Mouse (Mus musculus): Measurements from ENCODE around the gene Nrg3.

Nrg3 gene

DNA sequence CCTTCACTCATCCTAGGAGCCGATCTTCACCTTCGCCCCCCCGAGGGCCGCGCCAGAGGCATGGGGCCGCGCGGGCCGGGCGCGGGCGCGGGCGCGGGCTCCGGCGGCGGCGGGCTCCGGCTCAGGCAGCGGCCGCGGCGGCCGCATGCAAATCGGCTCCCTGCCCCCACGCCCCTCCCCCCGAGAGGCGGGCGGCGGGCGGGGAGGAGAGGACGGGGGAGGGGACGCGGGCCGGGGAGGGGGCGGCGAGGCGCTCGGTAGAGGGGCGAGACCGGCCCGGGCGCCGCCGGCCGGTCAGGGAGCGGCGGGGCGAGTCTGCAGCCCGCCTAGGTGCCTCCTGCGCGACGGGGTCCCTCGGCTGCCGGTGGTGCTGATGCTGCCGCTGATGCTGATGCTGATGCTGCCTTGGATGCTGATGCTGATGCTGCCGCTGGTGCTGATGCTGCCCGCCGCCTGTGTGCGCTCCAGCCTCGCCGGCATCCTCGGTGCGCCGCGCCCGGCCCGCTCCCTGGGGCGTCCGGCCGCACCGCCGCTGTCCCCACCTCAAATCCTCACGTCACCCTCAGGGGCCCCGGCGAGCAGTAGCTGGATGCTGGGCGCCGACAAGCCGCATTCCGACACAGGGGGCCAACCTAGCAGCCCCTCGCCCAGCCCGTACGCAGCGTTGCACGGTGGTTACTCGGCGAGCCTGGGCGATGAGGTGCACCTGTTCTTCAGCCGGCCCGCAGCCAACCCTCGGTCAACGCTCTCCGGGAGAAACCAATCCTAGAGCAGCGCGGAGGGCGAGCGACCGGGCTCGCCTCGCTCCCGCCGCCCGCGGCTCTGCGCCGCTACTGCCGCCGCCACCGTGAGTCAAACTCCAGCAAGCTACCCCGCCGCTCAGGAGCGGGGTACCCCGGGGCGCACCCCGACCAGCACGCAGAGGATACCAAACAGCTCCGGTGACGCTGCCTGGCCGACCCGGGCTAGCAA lies at the start of gene Nrg3:
Gene Nrg3, minus strand, starts transcription at position 299 of the 972 bp plus-strand sequence.
- DNase-seq, result peak; percentile 87 to 89

DNA sequence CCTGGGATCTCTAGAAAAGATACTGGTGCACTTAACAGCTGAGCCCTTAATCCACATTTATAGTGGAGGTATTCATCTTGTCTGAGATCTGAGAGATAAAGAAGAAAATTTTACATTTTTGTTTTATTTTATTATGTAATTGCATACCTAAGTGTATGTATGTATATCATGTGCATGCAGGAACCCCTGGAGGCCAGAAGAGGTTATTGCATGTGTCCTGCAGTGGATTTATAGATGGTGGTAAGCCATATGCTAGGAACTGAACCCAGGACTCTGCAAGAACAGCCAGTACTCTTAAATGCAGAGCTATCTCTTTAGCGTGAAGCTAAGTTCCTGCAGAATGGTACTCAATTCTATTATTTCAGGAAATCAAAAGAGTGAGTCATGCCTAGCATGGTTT lies 36.1 kb upstream of the Nrg3 start:
- peak in 1 of 2 experiments; percentile 37 for DNase-seq

DNA sequence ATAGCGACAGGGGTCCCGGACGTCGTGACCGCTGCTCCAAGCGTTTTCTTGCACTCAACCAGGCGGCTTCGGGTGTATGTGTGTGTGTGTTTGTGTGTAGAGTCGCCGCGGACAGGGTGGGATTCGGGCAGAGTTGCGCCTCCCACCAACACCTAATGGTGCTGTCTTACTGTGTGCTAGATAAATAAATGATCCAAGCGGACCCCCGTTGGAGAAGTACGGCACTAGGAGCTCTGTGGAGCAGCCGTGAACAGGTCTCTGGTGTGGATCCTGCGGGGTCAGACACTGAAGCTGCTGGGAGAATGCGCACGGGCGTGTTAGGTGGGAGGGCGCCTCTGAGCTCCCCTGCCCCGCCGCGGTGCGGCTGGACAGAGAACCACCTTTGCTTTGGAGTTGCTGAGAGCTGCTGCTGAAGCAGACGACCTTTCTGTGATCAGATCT lies 903 bp upstream of the Nrg3 start:
- peak; percentile 72 to 77 for DNase-seq

DNA sequence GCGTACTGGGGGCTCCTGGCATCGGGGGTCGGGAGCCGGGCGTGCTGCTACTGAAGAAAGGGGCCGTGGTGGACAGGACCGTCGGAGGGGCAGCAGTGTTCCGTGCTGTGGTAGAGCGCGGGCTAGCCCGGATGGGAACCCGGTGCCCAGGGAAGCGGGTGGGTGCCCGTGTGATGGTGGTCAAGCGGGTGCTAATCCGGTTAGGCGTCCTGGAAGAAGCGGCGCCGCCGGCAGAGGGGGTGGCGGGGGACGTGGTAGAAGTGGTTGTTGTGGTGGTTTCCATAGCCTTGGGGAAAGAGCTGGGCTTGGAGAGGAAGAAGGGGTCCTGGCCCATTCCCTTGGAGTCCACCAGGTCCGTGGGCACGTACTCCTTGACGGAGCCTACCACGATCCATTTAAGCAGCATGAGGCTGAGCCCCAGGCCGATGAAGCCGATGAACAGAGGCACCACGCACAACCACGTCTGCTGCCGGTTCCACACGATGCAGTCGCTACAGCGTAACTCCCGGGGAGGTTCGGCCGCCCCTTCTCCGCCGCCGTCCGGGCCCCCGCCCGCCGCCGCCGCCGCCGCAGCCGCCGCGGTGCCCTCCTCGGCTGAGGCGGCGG lies 639 bp downstream of the Nrg3 start:
- DNase-seq, result peak in 1 of 2 experiments; percentile 53

DNA sequence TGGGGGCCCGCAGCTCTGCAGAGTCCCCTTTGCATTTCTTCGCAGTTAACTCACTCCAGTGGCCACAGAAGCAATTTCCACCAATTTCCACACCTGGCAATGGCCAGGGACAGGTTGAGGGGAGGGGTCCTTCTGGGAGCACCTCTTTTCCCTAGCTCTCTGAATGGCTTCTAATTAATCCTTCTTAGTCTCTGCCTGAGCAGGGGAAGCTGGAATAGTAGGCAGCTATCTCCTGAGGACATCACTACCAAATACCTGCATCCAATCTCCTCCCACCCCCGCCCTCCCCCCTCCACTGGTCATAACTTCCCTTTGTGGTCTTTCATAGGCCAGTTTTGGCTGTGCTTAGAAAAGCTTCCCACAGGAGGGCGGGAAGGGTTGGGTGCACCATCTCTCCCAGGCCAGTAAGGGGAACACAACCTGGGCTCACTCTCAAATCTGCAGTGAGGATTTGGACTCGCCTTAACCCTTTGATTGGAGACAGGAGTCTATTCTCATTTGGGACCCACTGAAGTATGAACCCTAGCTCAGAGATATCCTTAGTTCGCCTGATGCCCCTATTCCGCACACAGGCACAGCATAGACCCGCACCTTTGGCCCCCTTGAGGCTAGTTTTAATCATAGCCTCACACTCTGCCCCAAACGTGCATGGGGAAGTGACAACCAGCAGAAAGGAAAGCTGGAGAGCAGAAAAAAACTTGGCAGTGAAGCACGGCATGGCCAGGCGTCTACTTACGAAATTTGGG lies 1.5 kb downstream of the Nrg3 start:
- DNase-seq, result peak; percentile 34 to 42

DNA sequence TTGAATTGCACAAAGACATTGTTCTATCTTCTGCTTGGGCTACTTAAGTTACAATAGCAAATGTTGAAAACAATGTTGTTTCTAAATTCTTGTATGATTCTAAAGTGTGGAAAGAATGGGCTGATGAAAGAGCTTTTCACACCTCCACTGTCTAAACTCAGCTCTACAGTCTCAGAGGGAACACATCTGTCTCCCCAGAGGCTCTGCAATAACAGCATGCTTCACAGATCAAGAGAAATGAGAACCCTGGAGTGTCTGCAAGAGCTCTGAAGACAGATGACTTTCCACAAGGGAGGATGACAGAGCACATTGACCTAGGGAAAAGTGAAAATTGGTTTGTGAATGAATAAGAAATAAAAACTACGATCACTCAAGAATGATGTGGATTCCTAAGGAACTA lies 27.4 kb downstream of the Nrg3 start:
- no peak for DNase-seq

DNA sequence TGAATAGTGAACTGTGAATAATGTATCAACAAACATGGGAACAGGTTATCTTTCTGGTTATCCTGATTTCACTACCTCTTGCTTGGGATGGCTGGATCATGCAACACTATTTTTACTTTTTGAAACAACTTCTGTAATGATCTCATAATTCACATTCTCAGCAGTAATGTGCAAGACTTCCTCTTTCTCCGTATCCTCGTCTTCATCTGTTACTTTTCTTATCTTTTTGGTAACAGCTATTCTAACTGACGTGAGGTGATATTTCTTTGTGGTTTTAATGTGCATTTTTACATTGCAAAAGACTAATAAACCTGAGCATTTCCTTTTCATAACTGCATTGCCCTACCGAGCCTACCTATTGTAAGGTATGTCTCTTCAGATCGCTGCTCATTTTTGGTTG lies 44.4 kb downstream of the Nrg3 start:
- DNase-seq, result no peak

DNA sequence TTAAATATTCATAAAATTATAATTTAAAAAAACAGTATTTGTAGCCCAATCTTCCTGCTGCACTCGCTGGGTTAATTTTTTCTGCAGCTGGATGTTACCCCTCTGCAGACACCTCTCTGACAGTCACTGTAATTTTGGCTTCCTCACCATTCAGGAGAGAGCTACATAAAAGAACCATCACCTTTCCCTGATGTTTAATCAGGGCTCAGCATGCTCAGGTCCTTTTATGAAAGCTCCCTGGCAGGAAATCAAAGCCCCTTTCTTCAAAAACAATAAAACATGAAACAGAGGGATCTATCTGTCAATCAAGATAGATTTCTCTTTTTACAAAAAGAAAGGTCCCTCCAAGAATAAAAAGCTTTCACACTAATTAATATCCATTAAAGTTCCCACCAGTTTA lies 51.0 kb downstream of the Nrg3 start:
- no peak for DNase-seq

DNA sequence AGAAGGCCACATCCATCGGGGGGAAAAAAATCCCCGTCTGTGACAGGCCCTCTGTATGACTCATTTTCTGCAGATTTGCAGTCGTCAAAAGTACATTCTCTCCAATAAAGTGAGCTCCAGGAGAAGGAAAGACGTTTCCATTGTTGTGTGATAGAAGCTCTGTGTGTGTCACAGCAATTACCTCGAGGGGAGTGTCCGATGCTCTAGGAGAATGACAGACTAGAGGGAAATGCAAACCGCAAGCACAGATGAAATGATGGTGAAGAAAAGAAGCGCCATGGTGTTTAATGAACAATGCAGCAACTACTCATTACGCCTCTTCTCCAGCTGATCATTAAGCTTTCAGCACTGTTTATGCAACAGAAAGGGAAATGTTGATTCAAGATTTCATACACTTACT lies 59.6 kb downstream of the Nrg3 start:
- no peak for DNase-seq

DNA sequence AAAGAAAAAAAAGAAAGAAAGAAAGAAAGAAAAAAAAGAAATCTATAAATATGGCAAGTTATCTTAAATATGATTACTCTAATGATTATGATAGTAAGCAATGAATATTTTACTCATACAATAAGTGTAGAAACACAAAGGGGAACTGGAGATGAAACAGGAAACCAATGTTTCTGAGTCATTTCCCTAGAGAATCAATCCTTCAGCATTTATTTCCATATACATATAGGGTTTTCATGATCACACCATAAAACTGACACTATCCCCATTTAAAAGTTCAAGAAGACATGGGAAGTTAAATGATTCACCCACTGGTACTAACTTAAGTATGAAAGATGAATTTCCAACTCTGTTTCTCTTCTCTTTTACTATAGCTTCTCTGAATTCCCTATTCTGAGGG lies 86.0 kb downstream of the Nrg3 start:
- DNase-seq, result no peak

DNA sequence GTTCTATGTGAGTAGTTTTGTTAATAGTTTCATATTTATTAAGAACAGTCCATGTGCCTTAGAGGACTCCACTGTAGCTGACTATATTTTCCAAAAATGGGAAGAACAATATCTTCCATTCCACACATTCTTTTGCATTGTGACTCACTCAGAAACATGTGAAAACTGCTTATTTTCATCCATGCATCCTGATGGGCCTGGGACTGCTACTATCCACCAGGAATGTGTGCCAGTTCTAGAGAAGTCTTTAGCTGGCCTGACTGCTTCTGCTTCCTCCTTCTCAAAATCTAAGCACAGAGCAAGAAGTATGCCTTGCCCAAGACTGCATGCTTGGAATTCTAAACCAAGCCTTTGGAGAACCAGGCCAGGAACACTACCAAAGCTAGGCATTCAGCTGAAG lies 91.6 kb downstream of the Nrg3 start:
- DNase-seq, result no peak

DNA sequence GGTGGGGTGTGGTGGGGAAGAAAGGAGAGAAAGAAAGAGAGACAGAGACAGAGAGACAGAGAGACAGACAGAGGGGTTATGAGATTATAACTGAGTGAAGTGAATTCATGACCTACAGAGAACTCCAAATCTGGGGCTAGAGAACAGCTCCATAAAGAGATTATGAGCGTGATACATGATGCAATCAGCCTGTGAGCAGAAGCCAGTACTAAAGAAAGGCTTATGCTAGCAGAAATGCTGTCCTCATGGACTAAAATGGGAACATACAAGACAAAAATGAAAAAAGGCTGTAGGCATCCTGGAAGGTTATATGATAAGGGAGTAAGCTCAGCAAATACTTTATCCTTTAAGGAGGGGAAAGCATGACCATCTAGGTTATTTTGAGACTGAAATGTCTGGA lies 99.7 kb downstream of the Nrg3 start:
- no peak for DNase-seq

DNA sequence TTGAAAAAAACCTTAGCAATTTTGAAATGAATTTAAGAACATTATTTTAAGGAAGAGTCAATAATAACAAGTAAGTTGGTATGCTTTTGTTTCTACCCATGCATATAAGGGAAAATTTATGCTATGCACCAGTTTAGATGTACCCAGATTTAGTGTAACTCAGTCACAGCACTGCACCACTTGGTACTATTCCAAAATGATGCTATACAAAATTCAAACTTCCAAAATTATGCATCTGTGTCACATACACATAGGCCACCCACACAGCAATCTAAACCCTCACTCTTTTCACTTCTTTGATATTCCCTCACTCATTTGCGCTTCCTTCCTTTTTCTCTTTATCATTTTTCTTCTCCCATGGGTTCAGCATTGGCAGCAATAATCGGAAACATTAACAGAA lies 116.6 kb downstream of the Nrg3 start:
- DNase-seq, result no peak

DNA sequence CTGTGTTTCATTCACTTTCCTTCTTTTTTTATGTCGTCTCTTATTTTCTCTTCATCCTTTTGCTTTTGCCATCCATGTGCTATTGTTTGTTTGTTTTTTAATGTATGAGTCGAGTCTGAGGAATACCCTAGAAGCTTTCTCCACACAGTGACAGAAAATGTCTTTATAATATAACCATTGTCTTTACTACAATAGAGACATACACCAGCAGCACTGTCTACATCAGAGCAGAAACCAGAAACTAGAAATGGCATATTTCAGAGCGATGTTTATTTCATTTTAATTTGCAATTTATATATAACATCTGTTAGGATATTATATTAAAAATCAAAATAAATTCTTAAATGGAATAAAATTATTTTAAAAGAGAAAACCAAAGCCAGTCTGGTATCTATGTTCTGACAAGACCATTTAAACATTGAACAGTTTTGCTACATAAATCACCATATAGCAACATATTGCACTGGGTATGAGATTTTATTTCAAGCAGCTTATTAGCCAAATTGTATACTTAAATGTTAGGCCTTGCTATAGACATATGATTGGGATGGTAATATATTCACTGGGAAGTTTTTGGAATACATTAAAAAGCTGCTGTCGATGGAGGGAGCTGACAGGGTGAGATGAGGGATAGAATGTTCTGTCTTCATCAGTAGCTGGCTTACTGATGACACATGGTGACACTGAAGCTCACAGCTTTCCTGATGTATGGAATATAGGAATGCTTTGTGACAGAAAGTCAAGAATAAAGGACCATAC lies 120.7 kb downstream of the Nrg3 start:
- no peak for DNase-seq

DNA sequence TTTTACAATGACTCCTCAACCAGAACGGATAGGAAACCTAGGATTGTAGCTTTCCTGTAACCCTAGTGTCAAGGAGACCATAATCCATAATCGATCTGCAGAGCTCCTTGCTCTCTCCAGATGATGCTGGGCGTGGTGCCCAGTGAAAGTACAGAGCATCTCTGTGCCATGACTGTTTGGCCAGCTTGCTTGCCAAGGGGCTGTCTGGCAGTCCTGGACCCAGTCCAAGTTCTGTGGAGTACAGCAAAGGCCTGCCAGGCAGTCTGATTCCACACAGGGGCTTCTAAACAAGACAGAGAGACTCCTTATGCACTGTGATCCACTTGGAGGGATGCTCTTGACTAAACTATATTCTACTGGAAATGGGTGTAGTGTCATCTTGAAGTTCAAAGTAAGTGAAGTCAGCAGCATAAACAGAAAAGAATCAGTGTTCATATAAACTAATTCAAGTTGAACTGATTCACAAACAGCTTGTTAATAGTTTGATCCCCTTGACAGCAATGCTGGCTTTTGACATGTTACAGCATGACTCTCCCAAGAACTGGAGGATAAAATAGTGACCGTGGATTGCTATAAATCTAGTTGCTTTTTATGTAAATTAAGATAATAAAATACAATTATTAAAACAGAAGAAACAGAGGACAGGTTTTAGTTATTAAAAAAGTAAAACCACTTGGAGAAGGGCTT lies 155.3 kb downstream of the Nrg3 start:
- peak; percentile 72 to 87 for DNase-seq

DNA sequence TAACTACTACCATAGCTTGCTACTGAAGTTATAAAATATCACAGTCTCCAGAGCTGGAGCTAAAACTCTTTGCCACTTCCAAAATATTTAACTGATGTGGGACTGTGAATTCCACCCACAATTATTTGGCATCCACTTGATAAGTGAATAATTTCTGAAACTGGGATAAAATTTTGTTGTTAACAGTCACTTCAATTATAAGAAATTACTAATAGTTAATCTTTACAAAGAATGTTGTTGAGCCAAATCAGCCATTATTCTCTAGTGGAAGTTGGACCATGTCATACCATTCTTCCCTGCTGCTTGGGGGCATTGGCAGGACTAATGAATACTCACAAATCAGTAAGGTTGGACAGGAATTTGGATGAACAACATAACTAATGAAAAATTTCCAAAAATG lies 158.8 kb downstream of the Nrg3 start:
- no peak for DNase-seq

DNA sequence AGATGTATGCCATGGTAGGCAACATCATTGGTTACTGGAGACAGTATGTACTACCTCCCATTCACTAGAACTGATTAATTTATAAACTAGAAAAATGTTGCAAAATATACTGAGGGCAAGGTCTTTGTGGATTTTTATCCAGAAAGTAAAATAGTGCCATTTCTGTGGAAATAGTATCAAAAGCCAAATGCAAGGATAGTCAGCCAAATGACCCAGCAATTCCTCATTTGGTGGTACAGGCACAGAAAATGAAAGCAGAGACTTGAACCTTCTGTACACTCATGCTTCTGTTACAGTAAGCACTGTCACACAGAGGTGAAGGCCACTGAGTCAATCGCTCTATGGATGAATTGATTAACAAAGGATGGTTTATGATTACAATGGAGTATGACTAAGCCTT lies 207.8 kb downstream of the Nrg3 start:
- no peak for DNase-seq

DNA sequence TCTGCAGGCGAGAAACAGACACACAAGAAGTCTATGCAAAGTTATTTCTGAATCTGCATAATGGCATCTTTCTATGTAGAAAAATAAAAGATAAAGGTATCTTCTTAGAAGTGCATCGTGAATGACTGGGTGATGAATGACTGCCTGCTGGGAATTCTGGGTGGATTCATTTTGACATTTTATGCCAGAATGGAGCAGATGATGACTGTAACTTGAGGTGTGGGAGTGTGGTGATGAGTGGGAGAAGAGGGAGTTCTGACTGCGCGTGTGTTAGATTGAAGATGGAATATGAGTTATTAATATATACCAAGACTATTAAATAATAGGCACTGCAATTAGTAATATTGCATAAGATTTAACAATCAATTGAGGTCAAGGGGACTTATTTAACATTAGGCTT lies 208.5 kb downstream of the Nrg3 start:
- no peak for DNase-seq

DNA sequence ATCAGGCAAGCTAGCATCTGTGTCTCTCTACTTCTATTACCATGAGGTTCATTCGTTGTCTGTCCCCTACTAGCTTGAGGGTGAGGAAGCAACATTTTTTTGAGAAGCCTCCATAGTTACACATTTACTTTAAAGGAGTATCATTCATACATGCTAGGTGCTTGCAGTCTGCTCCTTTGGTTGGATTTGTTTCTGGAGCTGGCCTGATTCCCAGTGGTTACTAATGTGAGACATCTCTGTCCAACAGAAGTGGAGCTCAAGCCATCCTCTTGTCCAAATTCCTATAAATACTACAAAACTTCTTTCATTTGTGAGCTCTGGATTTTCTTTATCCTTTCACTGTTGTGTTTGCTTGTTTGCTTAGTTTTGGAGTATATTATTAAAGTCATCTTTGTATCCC lies 211.9 kb downstream of the Nrg3 start:
- peak; percentile 15 to 63 for DNase-seq

DNA sequence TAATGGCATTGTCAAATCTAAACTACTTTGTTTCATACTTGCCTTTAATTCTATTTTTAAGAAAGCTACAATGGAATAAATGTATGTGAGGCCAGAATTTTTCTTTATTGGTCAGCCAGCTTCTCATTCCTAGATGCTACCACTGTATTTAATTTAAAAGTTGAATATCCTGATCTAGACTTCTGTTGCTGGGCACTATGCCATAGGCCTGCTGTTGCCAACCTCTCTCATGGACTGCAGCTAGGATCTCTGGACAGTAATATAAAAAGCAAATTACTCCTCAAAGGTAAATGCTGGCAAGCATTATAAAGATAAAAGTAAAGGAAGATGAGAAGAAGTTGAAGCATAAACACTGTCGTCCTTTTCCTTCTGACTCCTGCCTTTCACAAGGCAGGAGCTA lies 217.5 kb downstream of the Nrg3 start:
- DNase-seq, result peak; percentile 21 to 55

DNA sequence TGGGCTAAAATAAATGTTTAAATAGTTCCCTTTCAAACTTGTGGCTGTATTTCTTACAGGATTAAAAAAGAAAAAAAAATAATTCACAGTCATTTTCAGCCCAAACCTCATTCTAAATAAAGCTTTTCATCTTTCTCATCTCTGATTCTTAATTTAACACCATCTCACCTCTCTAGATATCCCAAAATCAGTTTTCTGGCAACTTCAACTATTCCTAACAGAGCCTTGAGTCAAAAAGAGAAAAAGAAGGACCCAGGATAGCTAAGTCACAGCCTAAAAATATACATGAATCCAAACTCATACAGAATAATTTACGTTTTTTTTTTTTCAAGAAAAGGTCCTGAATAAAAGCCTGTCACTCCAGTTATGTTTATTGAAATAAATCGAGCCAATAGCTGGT lies 232.6 kb downstream of the Nrg3 start:
- no peak for DNase-seq

DNA sequence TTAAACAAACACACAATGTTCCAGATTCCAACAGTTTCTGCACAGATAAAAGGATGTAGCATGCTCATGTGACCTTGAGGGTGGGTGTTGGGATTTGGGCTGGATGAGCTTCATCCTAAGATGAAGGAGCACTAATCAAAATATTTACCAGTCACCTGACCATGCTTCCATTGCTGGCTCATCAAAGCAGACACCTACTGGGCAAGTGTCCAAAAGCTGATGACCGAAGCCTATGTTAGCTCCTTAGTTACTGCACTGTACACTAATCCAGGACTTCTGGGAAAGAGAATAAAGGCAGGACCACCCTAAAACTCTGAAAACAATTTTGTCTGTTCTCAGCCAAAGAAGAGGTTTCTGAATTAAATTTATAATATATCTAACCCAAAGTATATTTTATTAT lies 261.4 kb downstream of the Nrg3 start:
- DNase-seq, result peak in 1 of 2 experiments; percentile 14
